Mouse (Mus musculus) myocyte (in vitro differentiated cells): ENCODE results near the gene Nfe2.
"Not testable (repeated sequence)": the region's sequence is repeated elsewhere in the genome, so short reads cannot be mapped to it uniquely, and the experiment has no call there.

Experiments used
- POLR2A ChIP-seq: IDR thresholded peaks from one replicate; pipeline ENCODE4 v1.6.1; 2011; ENCODE audit warnings: low read depth, mild to moderate bottlenecking, control low read depth, moderate library complexity; ENCODE audit not compliant: insufficient read length
- USF1 ChIP-seq: IDR thresholded peaks from one replicate; pipeline ENCODE4 v1.6.1; 2011; ENCODE audit warnings: low read depth, mild to moderate bottlenecking, control low read depth, moderate library complexity

DNA sequence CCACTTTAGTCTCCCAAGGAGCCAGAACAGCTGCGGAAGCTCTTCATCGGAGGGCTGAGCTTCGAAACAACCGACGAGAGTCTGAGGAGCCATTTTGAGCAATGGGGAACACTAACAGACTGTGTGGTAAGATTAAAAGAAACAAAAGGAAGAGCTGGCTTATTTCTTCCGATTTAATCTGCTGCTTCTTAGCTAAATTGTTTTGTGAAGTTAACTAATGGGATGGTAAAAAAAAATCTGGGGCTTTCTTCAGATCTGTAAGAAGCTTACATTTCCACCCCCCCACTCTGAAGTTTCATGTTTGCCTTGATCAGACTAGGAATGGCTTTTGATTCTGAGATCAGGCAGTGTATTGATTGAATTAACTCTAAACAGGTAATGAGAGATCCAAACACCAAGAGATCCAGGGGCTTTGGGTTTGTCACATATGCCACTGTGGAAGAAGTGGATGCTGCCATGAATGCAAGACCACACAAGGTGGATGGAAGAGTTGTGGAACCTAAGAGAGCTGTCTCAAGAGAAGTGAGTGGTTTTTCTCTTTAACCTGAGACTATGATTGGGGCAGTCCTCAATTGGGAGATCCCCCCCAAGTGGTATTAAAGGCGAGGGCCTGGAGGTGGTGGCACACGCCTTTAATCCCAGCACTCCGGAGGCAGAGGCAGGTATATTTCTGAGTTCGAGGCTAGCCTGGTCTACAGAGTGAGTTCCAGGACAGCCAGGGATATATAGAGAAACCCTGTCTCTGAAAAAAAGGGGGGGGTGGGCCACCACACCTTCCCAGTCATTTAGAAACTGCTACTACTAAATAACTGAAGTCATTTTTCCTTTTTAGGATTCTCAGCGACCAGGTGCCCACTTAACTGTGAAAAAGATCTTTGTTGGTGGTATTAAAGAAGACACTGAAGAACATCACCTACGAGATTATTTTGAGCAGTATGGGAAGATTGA, 16.9 kb downstream of the Nfe2 start:
- TF ChIP-seq USF1, POLR2A: not testable (repeated sequence)
